ENCODE assay signal across 9 mouse cellular contexts in the genomic region with DNA sequence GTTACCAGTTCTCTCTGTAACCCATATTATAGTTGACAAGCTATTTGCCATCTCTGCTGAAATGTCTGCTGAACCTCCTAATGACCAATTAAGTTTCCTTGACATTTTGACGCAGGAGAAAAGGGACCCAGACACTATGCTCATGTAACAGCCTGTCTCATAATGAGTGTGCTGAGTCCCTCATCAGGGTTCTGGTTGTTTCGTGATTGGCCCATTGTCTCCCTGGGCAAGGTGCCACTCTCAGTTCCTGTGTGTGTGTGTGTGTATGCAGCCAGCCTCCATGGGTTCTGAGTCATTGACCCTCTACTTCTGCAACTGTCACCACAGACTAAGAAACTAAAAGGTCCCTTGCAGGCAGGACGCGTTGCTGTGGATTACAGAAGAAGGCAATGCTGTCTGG.
DNase-seq lines count a peak whose midpoint lies in the region; ATAC-seq and TF ChIP-seq lines count a peak whose summit lies in the region.
"Had no signal": no experiment of that assay in that cellular context is flagged by ENCODE, and none has a peak within 500 bp of the region (broad histone marks: within the 10 kb centered on the region; RNA-seq: fewer than 3 reads in every experiment).

No protein-coding gene starts in this region.

- no peak overlapping the region for H3K27ac ChIP-seq in forebrain, embryonic 11.5 days (ENCODE audit: low read depth, low read length)
- no peak overlapping the region for H3K27ac ChIP-seq in forebrain, embryonic 15.5 days (replicated peaks)
- no peak overlapping the region; the same call in 1 of the 2 replicates for H3K27ac ChIP-seq in spleen, adult 2 months (ENCODE audit: insufficient read depth, low read length)
- no peak overlapping the region for H3K27ac ChIP-seq in forebrain, postnatal 0 days (ENCODE audit: low read depth, low read length)
- no peak overlapping the region for H3K27ac ChIP-seq in limb, embryonic 10.5 days
- H3K27ac ChIP-seq in liver, embryonic 12.5 days: no peak overlapping the region

- H3K36me3 ChIP-seq in forebrain, embryonic 11.5 days (ENCODE audit: control insufficient read depth, insufficient read depth, low read length): no peaks in the 10 kb centered on the region
- no peaks in the 10 kb centered on the region for H3K36me3 ChIP-seq in forebrain, embryonic 15.5 days
- H3K36me3 ChIP-seq in spleen, adult 2 months (ENCODE audit: control insufficient read depth, insufficient read depth, low read length): no peaks in the 10 kb centered on the region
- no peaks in the 10 kb centered on the region for H3K36me3 ChIP-seq in forebrain, postnatal 0 days (ENCODE audit: insufficient read depth)
- no peaks in the 10 kb centered on the region for H3K36me3 ChIP-seq in limb, embryonic 10.5 days
- no peaks in the 10 kb centered on the region for H3K36me3 ChIP-seq in liver, embryonic 12.5 days

- 69% methylated on average over 4 of the region's 4 CpGs for WGBS in forebrain, embryonic 11.5 days
- WGBS in forebrain, embryonic 15.5 days: 37% methylated on average over 4 of the region's 4 CpGs
- WGBS in spleen, adult 2 months: 20% methylated on average over 4 of the region's 4 CpGs
- WGBS in forebrain, postnatal 0 days: 31% methylated on average over 4 of the region's 4 CpGs
- 80% methylated on average over 4 of the region's 4 CpGs for WGBS in limb, embryonic 10.5 days
- 58% methylated on average over 4 of the region's 4 CpGs for WGBS in liver, embryonic 12.5 days (ENCODE audit: insufficient replicate concordance)

- H3K9me3 ChIP-seq in forebrain, embryonic 11.5 days (ENCODE audit: control insufficient read depth, low read length): no peaks in the 10 kb centered on the region
- H3K9me3 ChIP-seq in forebrain, embryonic 15.5 days: no peaks in the 10 kb centered on the region
- H3K9me3 ChIP-seq in forebrain, postnatal 0 days (ENCODE audit: low read length): no peaks in the 10 kb centered on the region
- no peaks in the 10 kb centered on the region for H3K9me3 ChIP-seq in limb, embryonic 10.5 days (replicated peaks)
- H3K9me3 ChIP-seq in liver, embryonic 12.5 days (replicated peaks): no peaks in the 10 kb centered on the region

- DNase-seq in forebrain, embryonic 11.5 days (ENCODE audit: low spot score): no peak
- peak; percentile 39 to 44 for DNase-seq in spleen, adult 2 months (ENCODE audit: low read depth in 1 of 2, low spot score in 2 of 2)
- no peak for DNase-seq in spleen, adult 12 weeks (ENCODE audit: low spot score)
- no peak for DNase-seq in forebrain, postnatal 0 days
- no peak for DNase-seq in limb, embryonic 10.5 days (ENCODE audit: low spot score)
- DNase-seq in heart, postnatal 25 days (ENCODE audit: low spot score): no peak
- DNase-seq: gastrocnemius, postnatal 10 days had no signal

- no peak for TF ChIP-seq POLR2A in spleen, adult 2 months (IDR thresholded peaks at IDR 0.05; ENCODE audit: low read depth, low read length)

- H3K4me3 ChIP-seq in forebrain, embryonic 11.5 days (ENCODE audit: low read depth, low read length): no peak overlapping the region
- H3K4me3 ChIP-seq in forebrain, embryonic 15.5 days: no peak overlapping the region
- H3K4me3 ChIP-seq in spleen, adult 2 months (ENCODE audit: extremely low read depth, insufficient read depth, insufficient read length): no peak overlapping the region
- H3K4me3 ChIP-seq in forebrain, postnatal 0 days (ENCODE audit: low read depth, low read length): no peak overlapping the region
- H3K4me3 ChIP-seq in limb, embryonic 10.5 days: no peak overlapping the region
- H3K4me3 ChIP-seq in liver, embryonic 12.5 days: no peak overlapping the region

- intact Hi-C loops in heart, postnatal 25 days (cut with DNase I): no loop called here

- no peaks in the 10 kb centered on the region for H3K27me3 ChIP-seq in forebrain, embryonic 11.5 days (ENCODE audit: control insufficient read depth, insufficient read depth, low read length)
- no peaks in the 10 kb centered on the region for H3K27me3 ChIP-seq in forebrain, embryonic 15.5 days
- H3K27me3 ChIP-seq in spleen, adult 2 months (ENCODE audit: control insufficient read depth, insufficient read depth, low read length): no peaks in the 10 kb centered on the region
- no peaks in the 10 kb centered on the region for H3K27me3 ChIP-seq in forebrain, postnatal 0 days (ENCODE audit: insufficient read depth, low read length)
- no peaks in the 10 kb centered on the region for H3K27me3 ChIP-seq in limb, embryonic 10.5 days (ENCODE audit: low read depth, poor library complexity, severe bottlenecking)
- H3K27me3 ChIP-seq in liver, embryonic 12.5 days (replicated peaks): no peaks in the 10 kb centered on the region

- no peaks in the 10 kb centered on the region for H3K4me1 ChIP-seq in forebrain, embryonic 11.5 days (replicated peaks; ENCODE audit: control insufficient read depth, insufficient read depth, low read length)
- peaks cover 21% of the 10 kb centered on the region for H3K4me1 ChIP-seq in forebrain, embryonic 15.5 days
- peaks cover 5% of the 10 kb centered on the region; the same call in 1 of the 2 replicates for H3K4me1 ChIP-seq in spleen, adult 2 months (ENCODE audit: control insufficient read depth, insufficient read depth, insufficient read length)
- H3K4me1 ChIP-seq in forebrain, postnatal 0 days (ENCODE audit: insufficient read depth): peaks cover 5% of the 10 kb centered on the region; the same call in 1 of the 2 replicates
- H3K4me1 ChIP-seq in limb, embryonic 10.5 days: 0 out of 2 replicates have a peak, but pooled peaks cover 7% of the 10 kb centered on the region
- peaks cover 6% of the 10 kb centered on the region; the same call in 1 of the 2 replicates for H3K4me1 ChIP-seq in liver, embryonic 12.5 days

- TF ChIP-seq CTCF in spleen, adult 2 months (IDR thresholded peaks at IDR 0.05; ENCODE audit: extremely low read depth, insufficient read depth, insufficient read length, insufficient replicate concordance): no peak
- no peak for TF ChIP-seq CTCF in forebrain, postnatal 0 days (IDR thresholded peaks at IDR 0.05; ENCODE audit: low read depth)

- peak; percentile 63; the same call in 1 of the 2 replicates for ATAC-seq in forebrain, embryonic 11.5 days (replicated peaks; ENCODE audit: low FRiP score)
- ATAC-seq in forebrain, embryonic 15.5 days (replicated peaks): no peak
- ATAC-seq in forebrain, postnatal 0 days: 0 out of 2 replicates have a peak, but pooled peaks have one; percentile 17
- ATAC-seq in liver, embryonic 12.5 days: no peak

- no peak overlapping the region for H3K4me2 ChIP-seq in forebrain, embryonic 11.5 days (ENCODE audit: low read depth, low read length, severe bottlenecking)
- no peak overlapping the region for H3K4me2 ChIP-seq in forebrain, embryonic 15.5 days (replicated peaks)
- H3K4me2 ChIP-seq in forebrain, postnatal 0 days (ENCODE audit: low read depth): no peak overlapping the region
- no peak overlapping the region for H3K4me2 ChIP-seq in liver, embryonic 12.5 days

- H3K9ac ChIP-seq in forebrain, embryonic 11.5 days (ENCODE audit: low read length): no peak overlapping the region
- no peak overlapping the region for H3K9ac ChIP-seq in forebrain, embryonic 15.5 days (replicated peaks)
- no peak overlapping the region for H3K9ac ChIP-seq in forebrain, postnatal 0 days
- no peak overlapping the region for H3K9ac ChIP-seq in liver, embryonic 12.5 days

Comparison
In these comparisons a context has a peak if more than half of its experiments do, and no peak if none do; other contexts are left out.
1. ATAC-seq: peak in forebrain, embryonic 11.5 days (single experiment) and forebrain, postnatal 0 days (single experiment); none in forebrain, embryonic 15.5 days (single experiment) and liver, embryonic 12.5 days (single experiment).
2. DNase-seq: peak in spleen, adult 2 months (2 of 2); none in forebrain, embryonic 11.5 days (single experiment), spleen, adult 12 weeks (single experiment), forebrain, postnatal 0 days (single experiment), limb, embryonic 10.5 days (single experiment) and heart, postnatal 25 days (single experiment).